Mouse (Mus musculus) mouse embryonic stem cell (cell line): ENCODE measurements around the gene Rhbg.
"Not testable (repeated sequence)": the region's sequence is repeated elsewhere in the genome, so short reads cannot be mapped to it uniquely, and the experiment has no call there.

Experiments
- in situ Hi-C, 2 experiments: fragments of 300-500 bp; cut with MboI; formaldehyde crosslinking; loops; 1 replicate in 1 of 2; 3 replicates in 1 of 2; pipeline ENCODE4 v1.14.3; 2019 to 2020; ENCODE audit warnings: low sequenced_read_pairs in 2 of 2, low pct_unique_long_range_greater_than_20kb in 1 of 2, mixed read lengths in 1 of 2; ENCODE audit not compliant: unreplicated experiment in 1 of 2

Rhbg gene

GRCm38 (mm10) chr3:88271298-88271697 is 16.8 kb upstream of the Rhbg start:
- in situ Hi-C loops = not testable (repeated sequence)

- in situ Hi-C loops = no loop called here
Measured at GRCm38 (mm10) chr3:88268991-88269390, 14.5 kb upstream of the Rhbg start.

GRCm38 (mm10) chr3:88268014-88268413 is 13.5 kb upstream of the Rhbg start:
- in situ Hi-C loops = not testable (repeated sequence)

GRCm38 (mm10) chr3:88262346-88262745 is 7.8 kb upstream of the Rhbg start:
- in situ Hi-C loops = no loop called here

GRCm38 (mm10) chr3:88256382-88256781 is 1.9 kb upstream of the Rhbg start:
- in situ Hi-C loops = no loop called here

- in situ Hi-C loops = no loop called here
Measured at GRCm38 (mm10) chr3:88255950-88256349, 1.4 kb upstream of the Rhbg start.

- in situ Hi-C loops = no loop called here
Measured at GRCm38 (mm10) chr3:88252739-88253138, 1.8 kb downstream of the Rhbg start.

- in situ Hi-C loops = loop anchor here (5.0 to 10.0 kb wide), 2 partner anchors 44 to 64 kb away; no protein-coding TSS in a partner anchor
Measured at GRCm38 (mm10) chr3:88248406-88248805, 6.1 kb downstream of the Rhbg start.

- in situ Hi-C loops = loop anchor here (5.0 to 10.0 kb wide), 2 partner anchors 45 to 63 kb away; no protein-coding TSS in a partner anchor
Measured at GRCm38 (mm10) chr3:88247666-88248065, 6.8 kb downstream of the Rhbg start.

- in situ Hi-C loops = loop anchor here (5.0 to 10.0 kb wide), 2 partner anchors 46 to 61 kb away; no protein-coding TSS in a partner anchor
Measured at GRCm38 (mm10) chr3:88245811-88246210, 8.7 kb downstream of the Rhbg start.

- in situ Hi-C loops = loop anchor here in 1 of 2 experiments (10.0 kb wide), 1 partner anchor 59 kb away; no protein-coding TSS in a partner anchor
Measured at GRCm38 (mm10) chr3:88244071-88244470, 10.4 kb downstream of the Rhbg start.

GRCm38 (mm10) chr3:88242531-88242930 is 12.0 kb downstream of the Rhbg start:
- in situ Hi-C loops = loop anchor here in 1 of 2 experiments (10.0 kb wide), 1 partner anchor 58 kb away; no protein-coding TSS in a partner anchor

- in situ Hi-C loops = loop anchor here in 1 of 2 experiments (10.0 kb wide), 1 partner anchor 56 kb away; no protein-coding TSS in a partner anchor
Measured at GRCm38 (mm10) chr3:88241045-88241786, 13.3 kb downstream of the Rhbg start.

- in situ Hi-C loops = no loop called here
Measured at GRCm38 (mm10) chr3:88239446-88239845, 15.1 kb downstream of the Rhbg start.

GRCm38 (mm10) chr3:88238866-88239391 is 15.6 kb downstream of the Rhbg start:
- in situ Hi-C loops = no loop called here

- in situ Hi-C loops = no loop called here
Measured at GRCm38 (mm10) chr3:88237556-88238194, 16.8 kb downstream of the Rhbg start.

GRCm38 (mm10) chr3:88237161-88237555 is 17.4 kb downstream of the Rhbg start:
- in situ Hi-C loops = no loop called here

GRCm38 (mm10) chr3:88235616-88236015 is 18.9 kb downstream of the Rhbg start:
- in situ Hi-C loops = no loop called here

GRCm38 (mm10) chr3:88235216-88235615 is 19.3 kb downstream of the Rhbg start:
- in situ Hi-C loops = no loop called here
